Mouse (Mus musculus): ENCODE data around the gene Nufip1. TPM values are rescaled to one million over a fixed set of nuclear protein-coding genes. Genes with fewer than 3 reads are reported as not detected.

The Nufip1 gene
- polyA plus RNA-seq, 1 experiment from 2014 or later, result 16.5 TPM

DNA sequence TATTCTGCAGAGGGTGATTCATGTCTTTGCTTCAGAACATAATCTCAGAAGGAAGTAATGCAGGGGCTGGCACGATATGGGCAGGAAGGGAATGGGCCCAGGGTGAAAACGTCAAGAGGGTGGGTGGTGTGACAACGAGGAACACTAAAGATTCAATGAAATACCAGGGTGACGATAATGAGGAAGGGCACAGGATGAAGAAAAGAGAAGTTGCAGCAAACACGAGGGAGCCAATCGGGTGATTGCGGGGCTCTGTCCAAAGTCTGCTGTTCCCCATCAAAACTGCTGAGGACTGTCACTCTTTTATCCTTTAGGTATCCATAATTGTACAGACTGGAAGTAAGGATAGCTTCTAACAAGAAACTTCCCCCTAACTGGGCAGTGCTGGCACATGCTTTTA, 13.4 kb upstream of the Nufip1 start:
- no peaks in the 10 kb centered on the region for H3K27me3 ChIP-seq
- H3K4me1 ChIP-seq, result no peaks in the 10 kb centered on the region
- H3K4me2 ChIP-seq, result no peak overlapping the region
- no peak overlapping the region for H3K9ac ChIP-seq
- ATAC-seq (ENCODE audit: borderline replicate concordance, extremely low read depth, low FRiP score, low TSS enrichment), result no peak
- WGBS, result 89% methylated on average over 7 of the region's 7 CpGs
- no peak overlapping the region for H3K4me3 ChIP-seq
- no peak overlapping the region for H3K27ac ChIP-seq
- peaks cover 45% of the 10 kb centered on the region for H3K36me3 ChIP-seq
- H3K9me3 ChIP-seq, result no peaks in the 10 kb centered on the region

DNA sequence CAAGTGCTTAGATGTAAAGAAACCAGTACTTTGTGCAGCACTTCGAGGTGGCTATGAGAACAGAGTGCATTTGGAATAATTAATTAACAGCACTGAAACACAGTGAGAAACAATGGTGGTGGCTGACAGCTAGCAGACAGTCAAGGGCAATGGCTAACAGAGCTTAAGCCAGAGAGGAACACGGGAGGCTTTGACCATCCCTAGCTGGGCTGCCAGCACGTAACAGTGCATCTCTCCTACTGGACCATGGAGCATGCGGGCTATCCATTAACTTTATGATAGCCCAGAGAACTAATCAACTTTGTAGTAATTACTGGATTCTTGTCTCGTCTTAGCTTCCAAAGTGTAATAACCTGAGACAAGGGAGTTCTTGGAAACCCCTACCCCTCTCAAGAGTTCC, 12.9 kb upstream of the Nufip1 start:
- no peak overlapping the region for H3K4me3 ChIP-seq
- H3K9ac ChIP-seq, result no peak overlapping the region
- 94% methylated on average over 5 of the region's 5 CpGs for WGBS
- ATAC-seq (ENCODE audit: borderline replicate concordance, extremely low read depth, low FRiP score, low TSS enrichment), result no peak
- H3K4me1 ChIP-seq, result no peaks in the 10 kb centered on the region
- H3K4me2 ChIP-seq, result no peak overlapping the region
- H3K36me3 ChIP-seq, result peaks cover 44% of the 10 kb centered on the region
- no peaks in the 10 kb centered on the region for H3K27me3 ChIP-seq
- H3K9me3 ChIP-seq, result no peaks in the 10 kb centered on the region
- no peak overlapping the region for H3K27ac ChIP-seq

DNA sequence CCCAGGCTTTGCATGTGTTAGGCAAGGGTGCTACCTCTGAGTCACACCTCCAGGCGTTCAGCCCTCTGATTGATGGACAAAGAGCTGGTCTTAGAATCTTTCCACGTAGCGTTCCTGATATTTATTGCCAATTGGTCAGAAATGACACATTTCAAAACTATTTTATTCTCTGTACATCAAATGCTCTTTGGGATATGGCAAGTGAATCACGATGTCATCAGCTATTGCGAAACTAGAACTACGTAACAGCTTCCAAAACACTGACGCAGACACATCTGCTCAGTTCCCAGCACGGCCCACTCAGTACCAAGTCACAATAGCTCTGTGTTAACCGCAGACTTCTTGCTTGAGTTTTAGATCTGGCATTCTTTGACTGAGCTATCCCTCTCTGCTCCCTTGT, 11.1 kb upstream of the Nufip1 start:
- Histone ChIP-seq H3K9me3 (no peaks in the 10 kb centered on the region), H3K4me2 (no peak overlapping the region), H3K4me3 (no peak overlapping the region), H3K9ac (no peak overlapping the region), H3K27me3 (no peaks in the 10 kb centered on the region), H3K36me3 (peaks cover 33% of the 10 kb centered on the region), H3K4me1 (no peaks in the 10 kb centered on the region), H3K27ac (no peak overlapping the region)
- 87% methylated on average over 9 of the region's 9 CpGs for WGBS
- no peak for ATAC-seq (ENCODE audit: borderline replicate concordance, extremely low read depth, low FRiP score, low TSS enrichment)

DNA sequence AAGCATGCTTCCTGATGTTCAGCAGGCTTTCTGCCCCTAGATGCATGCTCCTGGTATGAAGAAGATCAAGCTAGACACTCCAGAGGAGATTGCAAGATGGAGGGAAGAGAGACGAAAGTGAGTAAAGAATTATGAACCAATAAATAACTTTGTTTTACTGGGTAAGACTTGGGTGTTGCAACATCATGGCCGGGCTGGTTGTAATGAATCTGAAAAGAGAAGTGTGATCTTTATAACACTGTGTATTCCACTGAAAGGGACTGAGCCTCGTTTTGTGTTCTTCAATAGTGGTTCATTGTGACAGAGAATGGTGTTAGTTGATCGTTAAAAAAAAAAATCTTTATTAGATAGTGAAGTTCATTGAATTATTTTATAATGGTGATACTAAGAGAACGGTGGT, 5.1 kb downstream of the Nufip1 start:
- no peaks in the 10 kb centered on the region for H3K9me3 ChIP-seq
- no peaks in the 10 kb centered on the region for H3K27me3 ChIP-seq
- H3K36me3 ChIP-seq, result peaks cover 58% of the 10 kb centered on the region
- H3K4me1 ChIP-seq, result peaks cover 17% of the 10 kb centered on the region
- no peak overlapping the region for H3K9ac ChIP-seq
- 85% methylated on average over 5 of the region's 5 CpGs for WGBS
- H3K4me2 ChIP-seq, result no peak overlapping the region
- H3K4me3 ChIP-seq, result no peak overlapping the region
- no peak overlapping the region for H3K27ac ChIP-seq
- ATAC-seq (ENCODE audit: borderline replicate concordance, extremely low read depth, low FRiP score, low TSS enrichment), result no peak

DNA sequence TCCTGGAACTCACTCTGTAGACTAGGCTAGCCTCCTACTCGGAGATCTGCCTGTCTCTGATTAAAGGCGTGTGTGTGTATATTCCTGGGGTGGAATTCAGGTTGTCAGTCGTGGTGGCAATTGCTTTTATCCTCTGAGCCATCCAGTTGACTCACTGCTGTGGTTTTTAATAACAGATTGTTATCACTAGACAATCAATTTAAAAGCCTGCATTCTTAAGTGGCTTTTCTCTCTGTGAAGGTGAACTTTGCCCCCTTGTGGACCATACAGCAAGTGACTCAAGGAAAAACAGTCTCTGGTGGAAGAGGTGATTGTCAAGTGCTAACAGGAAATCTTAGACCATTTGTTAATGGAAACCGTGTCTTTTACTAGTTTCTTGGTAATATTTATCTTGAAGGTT, 8.3 kb downstream of the Nufip1 start:
- Histone ChIP-seq H3K27me3 (no peaks in the 10 kb centered on the region), H3K9me3 (no peaks in the 10 kb centered on the region), H3K4me2 (no peak overlapping the region), H3K9ac (no peak overlapping the region), H3K36me3 (peaks cover 65% of the 10 kb centered on the region), H3K27ac (no peak overlapping the region), H3K4me1 (peaks cover 15% of the 10 kb centered on the region; the same call in 1 of the 2 replicates), H3K4me3 (no peak overlapping the region)
- no peak for ATAC-seq (ENCODE audit: borderline replicate concordance, extremely low read depth, low FRiP score, low TSS enrichment)
- 49% methylated on average over 4 of the region's 4 CpGs for WGBS

DNA sequence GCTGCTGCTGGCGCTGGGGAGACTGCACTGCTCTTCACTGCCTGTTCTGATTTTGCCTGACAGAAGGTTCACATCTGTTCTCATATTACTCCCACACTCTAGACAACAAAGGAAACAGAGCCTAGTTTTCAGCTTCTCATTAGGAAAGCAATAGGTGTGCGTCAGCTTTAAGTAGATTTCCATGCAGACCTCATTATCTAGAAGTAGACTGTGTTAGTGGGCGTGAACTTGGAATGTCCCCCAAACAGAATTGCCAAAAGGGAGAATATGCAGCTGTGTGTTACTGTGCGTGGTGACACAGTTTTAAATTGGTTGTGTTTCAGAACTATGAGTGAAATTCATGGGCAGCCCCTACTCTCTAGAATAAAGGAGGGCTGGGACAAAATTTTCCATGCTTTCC, 9.8 kb downstream of the Nufip1 start:
- Histone ChIP-seq H3K4me3 (no peak overlapping the region), H3K36me3 (peaks cover 61% of the 10 kb centered on the region), H3K4me1 (peaks cover 15% of the 10 kb centered on the region; the same call in 1 of the 2 replicates), H3K4me2 (no peak overlapping the region), H3K9me3 (no peaks in the 10 kb centered on the region), H3K9ac (no peak overlapping the region), H3K27me3 (no peaks in the 10 kb centered on the region), H3K27ac (no peak overlapping the region)
- 84% methylated on average over 4 of the region's 4 CpGs for WGBS
- ATAC-seq (ENCODE audit: borderline replicate concordance, extremely low read depth, low FRiP score, low TSS enrichment), result no peak

DNA sequence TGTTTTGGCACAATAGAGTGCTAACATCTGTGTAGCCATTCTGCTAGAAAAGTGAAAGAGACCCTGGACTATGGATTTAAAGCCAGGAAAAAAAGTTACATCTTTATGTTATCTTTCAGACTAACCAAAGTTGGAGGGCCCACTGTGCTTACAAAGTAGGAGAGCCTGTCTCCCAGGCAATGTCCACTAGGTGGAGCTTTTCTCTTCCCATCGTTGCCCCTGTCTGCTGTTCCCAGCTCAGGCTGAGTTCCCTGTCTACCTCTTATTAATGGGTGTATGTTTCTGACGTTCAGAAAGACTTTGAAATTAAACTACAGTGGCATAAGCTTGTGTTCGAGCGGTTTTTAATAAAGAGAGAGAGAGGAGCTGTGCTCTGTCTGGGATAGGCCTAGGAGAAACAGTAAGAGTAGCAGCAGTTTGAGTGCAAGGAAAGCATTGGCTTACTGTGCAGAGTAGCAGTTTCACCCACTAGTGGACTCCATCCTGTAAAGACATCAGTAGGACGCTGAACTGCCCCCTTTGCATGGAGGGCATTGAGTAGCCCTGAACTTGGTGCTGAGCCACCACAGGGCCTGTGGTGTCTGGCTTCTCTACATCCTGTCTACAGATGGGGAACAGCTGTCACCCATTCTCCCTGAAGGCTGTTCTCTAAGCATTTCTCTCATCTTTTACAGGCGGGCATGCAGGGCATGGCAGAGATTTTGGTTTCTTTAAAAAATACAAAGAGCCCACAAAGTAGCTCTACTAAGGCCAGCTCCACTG, 11.4 kb downstream of the Nufip1 start:
- Histone ChIP-seq H3K4me2 (no peak overlapping the region), H3K9me3 (no peaks in the 10 kb centered on the region), H3K4me1 (peaks cover 15% of the 10 kb centered on the region; the same call in 1 of the 2 replicates), H3K4me3 (no peak overlapping the region), H3K27me3 (no peaks in the 10 kb centered on the region), H3K36me3 (peaks cover 62% of the 10 kb centered on the region), H3K9ac (no peak overlapping the region; the same call in 1 of the 2 replicates), H3K27ac (no peak overlapping the region; the same call in 1 of the 2 replicates)
- ATAC-seq (ENCODE audit: borderline replicate concordance, extremely low read depth, low FRiP score, low TSS enrichment), result peak; percentile 43; the same call in 1 of the 2 replicates
- WGBS, result 46% methylated on average over 6 of the region's 6 CpGs

DNA sequence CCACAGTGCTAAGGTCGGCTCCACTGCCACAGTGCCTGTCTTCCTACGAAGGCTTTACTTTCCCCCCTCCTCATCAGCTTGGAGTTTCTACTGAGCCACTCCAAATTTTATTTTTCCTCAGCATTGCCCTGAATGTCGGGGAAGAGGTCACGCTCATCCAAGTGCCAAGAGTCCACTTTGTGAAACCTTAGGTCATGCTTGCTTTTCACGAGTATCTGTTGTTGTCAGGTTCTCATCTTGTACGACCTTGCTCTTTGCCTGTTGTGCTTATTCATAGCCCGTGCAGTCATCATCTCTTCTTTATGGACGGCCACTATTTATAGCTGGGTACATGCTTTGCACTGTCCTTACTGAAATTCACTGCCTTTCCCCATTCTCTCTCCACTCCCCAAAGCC, 12.0 kb downstream of the Nufip1 start:
- H3K36me3 ChIP-seq, result peaks cover 62% of the 10 kb centered on the region
- H3K4me1 ChIP-seq, result peaks cover 15% of the 10 kb centered on the region; the same call in 1 of the 2 replicates
- H3K4me3 ChIP-seq, result no peak overlapping the region
- no peaks in the 10 kb centered on the region for H3K9me3 ChIP-seq
- 0 out of 2 replicates have a peak overlapping the region, but pooled peaks have one; percentile 3 for H3K27ac ChIP-seq
- H3K27me3 ChIP-seq, result no peaks in the 10 kb centered on the region
- no peak overlapping the region for H3K9ac ChIP-seq
- H3K4me2 ChIP-seq, result no peak overlapping the region
- WGBS, result 87% methylated on average over 8 of the region's 8 CpGs
- ATAC-seq (ENCODE audit: borderline replicate concordance, extremely low read depth, low FRiP score, low TSS enrichment), result no peak

DNA sequence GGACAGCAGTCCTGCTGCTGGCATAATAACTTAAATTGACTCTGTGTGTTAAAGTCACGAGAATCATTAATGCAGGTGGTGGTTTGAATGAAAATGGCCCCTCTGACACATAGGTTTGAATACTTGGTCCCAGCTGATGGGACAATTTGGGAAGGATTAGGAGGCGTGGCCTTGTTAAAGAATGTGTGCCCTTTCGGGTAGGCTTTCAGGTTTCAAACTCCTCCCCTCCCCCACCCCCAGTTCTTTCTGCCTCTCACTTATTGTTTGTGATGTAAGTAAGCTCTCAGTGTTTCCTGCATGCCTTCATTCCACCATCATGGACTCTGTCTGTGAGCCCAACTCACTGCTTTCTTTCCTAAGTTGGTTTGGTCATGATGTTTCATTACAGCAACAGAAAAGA, 16.6 kb downstream of the Nufip1 start:
- no peak for ATAC-seq (ENCODE audit: borderline replicate concordance, extremely low read depth, low FRiP score, low TSS enrichment)
- H3K4me3 ChIP-seq, result no peak overlapping the region
- H3K4me1 ChIP-seq, result peaks cover 6% of the 10 kb centered on the region; the same call in 1 of the 2 replicates
- no peaks in the 10 kb centered on the region for H3K27me3 ChIP-seq
- no peak overlapping the region for H3K27ac ChIP-seq
- 88% methylated on average over 3 of the region's 3 CpGs for WGBS
- H3K9ac ChIP-seq, result no peak overlapping the region
- H3K4me2 ChIP-seq, result no peak overlapping the region
- H3K36me3 ChIP-seq, result peaks cover 70% of the 10 kb centered on the region
- no peaks in the 10 kb centered on the region for H3K9me3 ChIP-seq

DNA sequence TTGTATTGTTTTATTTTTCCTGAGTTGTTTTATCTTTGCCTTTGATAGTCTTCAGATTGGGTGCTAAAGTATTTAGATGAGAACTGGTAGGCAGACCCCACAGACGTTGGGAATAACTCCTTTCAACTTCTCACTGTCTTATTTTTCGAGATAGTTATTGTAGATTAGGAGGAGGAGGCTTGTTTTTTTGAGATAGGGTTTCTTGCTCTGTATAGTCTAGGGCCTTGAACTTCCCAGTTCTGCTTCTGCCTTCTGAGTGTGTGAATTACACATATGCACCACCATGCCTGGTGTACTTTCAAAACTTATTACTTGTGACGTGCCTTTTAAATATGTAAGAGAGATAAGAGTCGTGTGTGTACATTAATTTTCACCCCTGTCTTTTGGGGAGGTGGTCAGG, 17.5 kb downstream of the Nufip1 start:
- no peak overlapping the region for H3K4me2 ChIP-seq
- no peak overlapping the region for H3K9ac ChIP-seq
- H3K27me3 ChIP-seq, result no peaks in the 10 kb centered on the region
- H3K4me1 ChIP-seq, result no peaks in the 10 kb centered on the region
- no peak overlapping the region for H3K27ac ChIP-seq
- no peak overlapping the region for H3K4me3 ChIP-seq
- peaks cover 72% of the 10 kb centered on the region for H3K36me3 ChIP-seq
- 72% methylated on average over 4 of the region's 4 CpGs for WGBS
- ATAC-seq (ENCODE audit: borderline replicate concordance, extremely low read depth, low FRiP score, low TSS enrichment), result no peak
- no peaks in the 10 kb centered on the region for H3K9me3 ChIP-seq

DNA sequence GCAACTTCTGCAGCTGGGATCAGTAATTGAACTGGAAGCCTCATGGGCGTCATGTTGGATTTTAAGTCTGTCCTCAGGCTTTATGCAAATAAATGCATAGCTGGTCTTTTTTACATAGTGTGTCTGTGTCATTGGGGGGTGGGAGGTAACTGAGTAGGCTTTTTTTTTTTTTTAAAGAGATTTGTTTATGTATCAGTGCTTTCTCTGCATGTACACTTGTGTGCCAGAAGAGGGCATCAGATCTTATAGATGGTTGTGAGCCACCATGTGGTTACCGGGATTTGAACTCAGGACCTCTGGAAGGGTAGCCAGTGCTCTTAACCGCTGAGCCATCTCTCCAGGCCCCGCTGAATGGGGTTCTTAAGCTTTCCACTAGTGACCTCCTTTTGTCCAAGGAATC, 24.3 kb downstream of the Nufip1 start:
- no peaks in the 10 kb centered on the region for H3K27me3 ChIP-seq
- no peak overlapping the region for H3K4me3 ChIP-seq
- no peak for ATAC-seq (ENCODE audit: borderline replicate concordance, extremely low read depth, low FRiP score, low TSS enrichment)
- H3K27ac ChIP-seq, result no peak overlapping the region
- WGBS, result 89% methylated on average over 4 of the region's 4 CpGs
- H3K9me3 ChIP-seq, result no peaks in the 10 kb centered on the region
- H3K4me1 ChIP-seq, result no peaks in the 10 kb centered on the region
- no peak overlapping the region for H3K4me2 ChIP-seq
- H3K9ac ChIP-seq, result no peak overlapping the region
- H3K36me3 ChIP-seq, result peaks cover 52% of the 10 kb centered on the region

DNA sequence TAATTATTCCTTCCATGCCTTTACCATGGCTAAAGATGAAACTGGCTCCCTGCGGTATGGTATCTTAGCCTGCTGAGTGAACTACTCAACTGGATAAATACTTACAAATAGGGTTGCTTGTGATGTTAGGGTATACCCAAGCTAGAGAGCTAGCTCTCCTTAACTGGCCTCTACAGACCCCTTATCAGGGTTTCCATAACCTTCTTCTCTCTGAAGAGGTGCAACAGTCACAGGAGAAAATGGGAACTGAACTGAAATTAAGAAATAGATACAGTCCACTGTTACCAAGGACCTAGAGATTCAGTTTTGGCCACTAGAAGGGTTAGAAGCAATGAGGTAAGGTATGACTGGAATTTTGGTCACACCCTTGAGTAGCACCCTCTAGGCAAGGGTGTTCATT, 34.6 kb downstream of the Nufip1 start:
- Histone ChIP-seq H3K36me3 (no peaks in the 10 kb centered on the region), H3K9ac (no peak overlapping the region), H3K9me3 (no peaks in the 10 kb centered on the region), H3K27me3 (no peaks in the 10 kb centered on the region), H3K27ac (no peak overlapping the region), H3K4me2 (no peak overlapping the region), H3K4me3 (no peak overlapping the region), H3K4me1 (peaks cover 12% of the 10 kb centered on the region)
- ATAC-seq (ENCODE audit: borderline replicate concordance, extremely low read depth, low FRiP score, low TSS enrichment), result no peak
- WGBS, result 88% methylated on average over 1 of the region's 1 CpGs

Measured in lung, embryonic 15.5 days (tissue).